Mouse (Mus musculus): ENCODE results near the gene Wnt6. TPM values are rescaled to one million over a fixed set of nuclear protein-coding genes. Genes with fewer than 3 reads are reported as not detected.
"Not testable (repeated sequence)": the region's sequence is repeated elsewhere in the genome, so short reads cannot be mapped to it uniquely, and the experiment has no call there.

Wnt6 gene
- total RNA-seq, 2 experiments from 2014 or later: 0.49 to 1.7 TPM

GRCm38 (mm10) chr1:74802795-74803656 lies 31.3 kb downstream of the Wnt6 start:
- intact Hi-C loops (cut with DNase I; ENCODE audit: low total_unique reads): no loop called here
- peak; percentile 79 for DNase-seq

GRCm38 (mm10) chr1:74804211-74804870 lies 32.6 kb downstream of the Wnt6 start:
- DNase-seq: no peak
- intact Hi-C loops (cut with DNase I; ENCODE audit: low total_unique reads): no loop called here

GRCm38 (mm10) chr1:74805340-74805835 lies 33.7 kb downstream of the Wnt6 start:
- no peak for DNase-seq
- intact Hi-C loops (cut with DNase I; ENCODE audit: low total_unique reads): no loop called here

- intact Hi-C loops (cut with DNase I; ENCODE audit: low total_unique reads): no loop called here
- no peak for DNase-seq
Observed at GRCm38 (mm10) chr1:74805843-74806242, 34.2 kb downstream of the Wnt6 start.

DNA sequence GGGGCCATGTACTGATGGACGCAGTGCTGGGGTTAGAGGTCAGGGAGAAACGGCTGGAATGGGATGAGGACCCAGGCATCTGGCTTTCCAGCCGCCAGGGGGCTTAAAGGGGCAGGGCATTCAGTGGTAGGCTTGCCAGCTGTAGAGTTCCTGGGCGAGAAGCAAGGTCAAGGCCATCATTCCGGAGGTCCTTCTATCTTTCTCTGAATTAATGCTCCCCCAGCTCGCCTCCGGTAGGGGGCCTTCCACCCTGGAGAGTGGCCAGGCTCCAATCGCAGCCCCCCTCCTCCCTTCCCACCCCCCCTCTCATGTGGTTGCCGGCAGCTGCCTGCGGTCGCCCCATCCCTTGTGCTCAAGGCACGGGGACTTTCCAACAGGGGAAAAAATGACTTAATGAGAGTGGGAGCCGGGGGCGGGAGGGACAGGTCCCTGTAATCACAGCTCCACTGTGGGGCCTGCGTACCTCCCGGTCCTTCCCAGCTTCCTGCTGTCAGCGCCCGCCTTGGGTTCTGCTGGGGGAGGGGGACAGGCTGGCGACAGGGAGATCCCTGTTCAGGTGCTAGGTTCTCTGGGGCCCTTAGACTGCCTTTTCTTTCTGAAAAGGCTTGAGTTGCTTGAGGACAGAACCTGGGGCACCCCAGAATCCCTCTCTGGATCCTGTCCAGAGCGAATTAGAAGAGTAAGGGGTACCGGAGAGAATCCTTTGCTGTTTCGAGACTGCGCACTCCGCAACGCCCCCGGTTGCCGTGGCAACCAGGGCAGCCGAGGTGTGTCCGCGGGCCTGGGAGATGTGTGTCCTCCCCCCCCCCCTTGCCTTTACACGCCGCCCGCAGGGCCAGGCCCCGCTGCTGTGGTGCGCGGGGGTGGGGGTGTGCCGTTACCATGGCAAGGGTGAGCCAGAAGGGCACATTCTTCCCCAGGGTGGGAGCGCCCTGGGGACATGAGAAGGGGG lies 34.9 kb downstream of the Wnt6 start:
- DNase-seq: no peak
- intact Hi-C loops (cut with DNase I; ENCODE audit: low total_unique reads): no loop called here

GRCm38 (mm10) chr1:74807551-74808071 lies 35.9 kb downstream of the Wnt6 start:
- intact Hi-C loops (cut with DNase I; ENCODE audit: low total_unique reads): no loop called here
- DNase-seq: no peak

DNA sequence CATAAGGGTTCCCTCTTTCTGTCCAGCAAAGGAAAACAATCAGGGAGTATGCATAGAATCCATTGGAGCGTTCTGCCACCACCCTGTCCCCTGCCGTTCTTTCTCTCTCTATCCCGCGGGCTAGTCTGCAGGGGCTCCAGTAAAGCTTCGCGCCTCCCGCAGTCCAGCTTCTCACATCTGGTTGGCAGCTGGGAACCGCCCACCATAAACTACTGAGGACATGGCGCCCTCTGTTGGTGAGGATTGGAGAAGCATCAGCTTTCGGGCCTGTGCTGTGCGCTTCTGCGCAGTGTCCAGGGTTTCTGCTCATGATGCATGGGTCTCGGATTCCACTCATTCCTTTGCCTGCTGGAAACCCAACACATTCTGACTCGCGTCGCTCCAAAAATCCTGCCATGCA lies 36.4 kb downstream of the Wnt6 start:
- intact Hi-C loops (cut with DNase I; ENCODE audit: low total_unique reads): no loop called here
- DNase-seq: peak; percentile 89

GRCm38 (mm10) chr1:74809007-74809406 lies 37.3 kb downstream of the Wnt6 start:
- intact Hi-C loops (cut with DNase I; ENCODE audit: low total_unique reads): no loop called here
- DNase-seq: no peak

- intact Hi-C loops (cut with DNase I; ENCODE audit: low total_unique reads): no loop called here
- no peak for DNase-seq
Observed at GRCm38 (mm10) chr1:74814931-74815647, 43.4 kb downstream of the Wnt6 start.

- intact Hi-C loops (cut with DNase I; ENCODE audit: low total_unique reads); DNase-seq: not testable (repeated sequence)
Observed at GRCm38 (mm10) chr1:74815965-74816364, 44.3 kb downstream of the Wnt6 start.

DNA sequence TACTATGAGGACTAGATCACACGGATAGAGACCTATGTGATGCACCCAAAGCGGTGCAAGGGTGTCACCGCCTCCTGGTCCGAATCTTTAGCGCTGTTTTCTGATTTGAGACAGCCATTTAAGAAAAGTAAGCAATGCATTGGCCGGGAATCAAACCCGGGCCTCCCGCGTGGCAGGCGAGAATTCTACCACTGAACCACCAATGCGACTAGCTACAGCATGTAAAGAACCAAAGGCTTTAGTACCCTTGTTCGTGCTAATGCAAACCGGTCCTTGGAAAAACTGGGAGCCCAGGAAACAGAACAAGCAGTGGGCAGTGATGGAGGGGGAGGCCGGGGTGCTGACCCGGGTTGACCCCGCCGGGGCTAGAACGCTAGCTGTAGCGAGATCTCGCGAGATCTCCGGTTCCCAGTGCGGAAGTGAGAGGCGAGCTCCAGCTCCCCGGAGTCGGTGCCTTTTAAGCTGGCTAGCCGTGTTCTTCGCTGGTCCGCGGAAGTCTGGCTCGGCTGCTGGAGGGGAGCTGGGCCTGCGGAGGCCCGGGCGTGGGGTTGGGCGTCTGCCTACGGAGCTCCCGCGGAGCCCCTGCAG lies 45.0 kb downstream of the Wnt6 start:
- DNase-seq: peak; percentile 95
- intact Hi-C loops (cut with DNase I; ENCODE audit: low total_unique reads): no loop called here

DNA sequence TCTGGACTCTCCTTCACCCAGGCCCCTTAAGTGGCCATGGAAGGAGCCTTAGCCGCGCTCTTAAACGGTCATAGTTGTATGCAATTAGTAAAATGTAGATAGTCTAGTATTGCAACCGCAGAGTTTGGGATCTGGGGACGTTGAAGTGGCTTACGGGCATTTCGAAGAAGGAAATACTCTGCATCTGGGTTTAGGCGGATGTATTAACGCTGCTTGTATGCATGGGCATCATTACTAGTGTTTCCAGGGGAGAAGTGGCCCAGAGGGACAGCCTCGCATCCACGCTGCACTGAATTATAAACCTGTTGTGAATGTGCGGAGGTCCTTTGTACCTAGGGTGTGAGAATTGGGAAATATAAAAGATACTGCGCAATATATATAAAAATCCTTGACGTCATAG lies 45.5 kb downstream of the Wnt6 start:
- intact Hi-C loops (cut with DNase I; ENCODE audit: low total_unique reads): no loop called here

DNA sequence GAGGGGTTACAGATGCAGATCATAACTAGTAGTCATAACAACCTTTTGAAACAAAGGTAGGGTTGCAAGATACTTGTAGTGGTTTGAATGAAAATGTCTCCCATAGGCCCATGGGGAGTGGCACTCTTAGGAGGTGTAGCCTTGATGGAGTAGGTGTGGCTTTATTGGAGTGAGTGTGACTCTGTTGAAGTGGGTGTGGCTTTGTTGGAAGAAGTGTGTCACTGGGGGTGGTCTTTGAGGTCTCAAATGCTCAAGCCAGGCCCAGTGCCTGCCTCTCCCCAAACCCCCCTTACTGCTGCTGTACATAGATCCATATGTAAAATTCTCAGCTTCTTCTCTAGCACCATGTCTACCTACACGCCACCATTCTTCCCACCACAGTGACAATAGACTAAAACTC lies 46.8 kb downstream of the Wnt6 start:
- intact Hi-C loops (cut with DNase I; ENCODE audit: low total_unique reads): no loop called here
- DNase-seq: no peak

More for the DNA sequence above, 45.5 kb downstream of the Wnt6 start:
- DNase-seq: no peak

GRCm38 (mm10) chr1:74823598-74823997 lies 51.9 kb downstream of the Wnt6 start:
- DNase-seq; intact Hi-C loops (cut with DNase I; ENCODE audit: low total_unique reads): not testable (repeated sequence)

DNA sequence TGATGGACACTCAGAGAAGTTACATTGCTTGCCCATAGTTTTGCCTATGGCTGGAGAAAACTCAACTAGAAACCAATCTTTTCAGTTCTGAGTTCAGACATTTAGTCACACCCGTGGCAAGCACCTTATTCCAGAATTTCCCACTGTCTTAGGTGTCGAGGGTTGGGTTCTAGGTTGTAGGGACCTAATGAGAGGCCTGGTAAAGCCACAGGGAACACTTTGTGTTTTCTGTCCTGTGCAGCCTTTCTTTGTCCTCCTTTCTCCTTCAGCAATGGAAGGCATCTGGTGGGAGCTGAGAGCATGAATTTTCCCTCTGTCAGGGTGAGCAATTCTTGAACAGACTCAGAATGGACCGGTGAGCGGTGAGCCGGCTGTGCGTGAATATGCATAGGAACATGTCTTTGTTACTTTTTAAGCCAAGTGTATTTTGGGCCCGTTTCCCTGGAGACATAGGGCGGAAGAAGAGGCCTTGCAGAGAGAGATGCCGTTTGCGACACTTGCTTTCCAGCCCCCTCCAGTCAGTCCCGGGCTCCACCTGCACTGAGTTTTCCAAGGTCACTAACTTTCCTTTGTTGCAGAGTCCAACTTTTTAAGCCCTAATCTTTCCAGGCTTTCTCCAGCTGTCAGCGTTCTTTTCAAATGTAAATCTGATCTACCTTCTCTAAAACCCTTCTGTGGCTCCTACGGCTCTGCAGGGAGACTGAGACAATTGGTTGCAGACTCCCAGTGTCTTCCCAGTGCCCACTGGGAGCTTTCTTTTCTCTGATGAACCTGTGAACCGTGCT lies 53.0 kb downstream of the Wnt6 start:
- no peak for DNase-seq
- intact Hi-C loops (cut with DNase I; ENCODE audit: low total_unique reads): no loop called here

DNA sequence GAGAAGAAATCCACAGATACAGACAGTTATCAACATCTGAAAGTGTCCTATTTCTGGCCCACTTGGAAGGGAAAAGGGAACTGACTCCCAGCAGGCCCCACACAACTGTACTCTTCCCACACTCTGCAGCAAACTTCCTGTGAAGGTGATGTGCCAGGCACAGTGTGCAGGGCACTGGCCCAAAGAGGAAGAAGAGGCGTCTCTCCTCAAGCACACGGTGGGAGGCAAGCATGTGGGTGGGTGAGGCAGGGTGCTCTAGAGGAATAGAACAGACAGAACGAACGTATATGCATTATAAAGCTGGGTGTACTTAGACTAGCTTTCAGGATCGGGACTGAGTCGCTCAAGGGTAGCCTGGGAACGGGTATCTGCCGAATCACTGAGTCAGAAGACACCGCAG lies 58.4 kb downstream of the Wnt6 start:
- DNase-seq: no peak
- intact Hi-C loops (cut with DNase I; ENCODE audit: low total_unique reads): no loop called here

GRCm38 (mm10) chr1:74833255-74833654 lies 61.6 kb downstream of the Wnt6 start:
- DNase-seq: no peak
- intact Hi-C loops (cut with DNase I; ENCODE audit: low total_unique reads): no loop called here
